Mouse (Mus musculus) erythroblast, embryonic 14.5 days (primary cell): ENCODE measurements around the gene Ndufb4.

Experiments
- GATA1 ChIP-seq: IDR thresholded peaks from 2 replicates; pipeline ENCODE4 v1.6.1; 2012; ENCODE audit warnings: low read length, inconsistent platforms, mixed read lengths
- TAL1 ChIP-seq: IDR thresholded peaks from 3 replicates; pipeline ENCODE4 v1.6.1; 2012; ENCODE audit warnings: low read length, inconsistent platforms, mixed read lengths

DNA sequence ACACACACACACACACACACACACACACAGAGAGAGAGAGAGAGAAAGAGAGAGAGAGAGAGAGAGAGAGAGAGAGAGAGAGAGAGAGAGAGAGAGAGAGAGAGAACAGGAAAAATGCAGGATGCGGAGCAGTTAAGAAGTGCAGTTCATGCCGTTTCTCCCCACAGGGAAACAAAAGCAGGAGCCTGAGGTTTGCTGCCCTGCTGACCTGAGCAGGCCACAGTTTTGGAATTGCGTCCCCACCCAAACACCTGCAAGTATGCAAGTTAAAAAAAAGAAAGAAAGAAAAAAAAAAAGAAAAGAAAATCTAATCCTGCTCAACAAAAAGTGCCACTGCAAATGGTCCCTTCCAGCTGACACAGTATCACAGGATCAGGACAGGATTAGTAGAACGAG lies 22.4 kb upstream of the Ndufb4 start:
- TF ChIP-seq GATA1, result no peak
- no peak for TF ChIP-seq TAL1
